Mouse (Mus musculus) heart, embryonic 12.5 days (tissue): ENCODE measurements around the gene Htra3. TPM values are rescaled to one million over a fixed set of nuclear protein-coding genes. Genes with fewer than 3 reads are reported as not detected.

Source experiments
- ATAC-seq: fragments of 200-750 bp; cut with Nextera tagmentation; 2 replicates; pipeline ENCODE4 v1.8.0; 2017; ENCODE audit warnings: moderate TSS enrichment, moderate library complexity; ENCODE audit not compliant: insufficient number of reproducible peaks, low FRiP score
- H3K27ac ChIP-seq: fragments of 300-500 bp; sonication (generic); 2 replicates; pipeline ENCODE4 v1.5.1; 2016; ENCODE audit warnings: mild to moderate bottlenecking, moderate library complexity; ENCODE audit not compliant: poor library complexity, severe bottlenecking
- H3K27me3 ChIP-seq: fragments of 300-500 bp; sonication (generic); replicated peaks from 2 replicates; pipeline ENCODE4 v1.6.1; 2016; ENCODE audit warnings: mild to moderate bottlenecking, moderate library complexity
- H3K36me3 ChIP-seq: fragments of 300-500 bp; sonication (generic); 2 replicates; pipeline ENCODE4 v1.6.1; 2016; ENCODE audit warnings: mild to moderate bottlenecking, moderate library complexity
- H3K4me1 ChIP-seq: fragments of 300-500 bp; sonication (generic); replicated peaks from 2 replicates; pipeline ENCODE4 v1.6.1; 2016; ENCODE audit warnings: mild to moderate bottlenecking
- H3K4me2 ChIP-seq: fragments of 300-500 bp; sonication (generic); 2 replicates; pipeline ENCODE4 v1.6.1; 2016; ENCODE audit warnings: mild to moderate bottlenecking, moderate library complexity
- H3K4me3 ChIP-seq: fragments of 300-500 bp; sonication (generic); 2 replicates; pipeline ENCODE4 v1.5.1; 2016; ENCODE audit warnings: mild to moderate bottlenecking
- H3K9ac ChIP-seq: fragments of 300-500 bp; sonication (generic); 2 replicates; pipeline ENCODE4 v1.6.1; 2016; ENCODE audit warnings: mild to moderate bottlenecking, moderate library complexity
- H3K9me3 ChIP-seq: fragments of 300-500 bp; sonication (generic); replicated peaks from 2 replicates; pipeline ENCODE4 v1.6.1; 2016; ENCODE audit warnings: mild to moderate bottlenecking, moderate library complexity
- WGBS: fragments of 180-500 bp; shearing (Covaris S2); methylation state at CpG from one replicate; pipeline ENCODE4 v1.1.7; 2016; 5-methylcytosine and 5-hydroxymethylcytosine counted together
- polyA plus RNA-seq: library from polyadenylated mRNA; unstranded; fragments of >200 nt; fragmentation: Nextera tagmentation; extraction: Ambion mirVana; gene quantifications from 2 replicates; pipeline ENCODE4 v1.2.1, GENCODE M21; 2016

Gene Htra3
- polyA plus RNA-seq, 1 experiment from 2014 or later = 4.3 TPM

DNA sequence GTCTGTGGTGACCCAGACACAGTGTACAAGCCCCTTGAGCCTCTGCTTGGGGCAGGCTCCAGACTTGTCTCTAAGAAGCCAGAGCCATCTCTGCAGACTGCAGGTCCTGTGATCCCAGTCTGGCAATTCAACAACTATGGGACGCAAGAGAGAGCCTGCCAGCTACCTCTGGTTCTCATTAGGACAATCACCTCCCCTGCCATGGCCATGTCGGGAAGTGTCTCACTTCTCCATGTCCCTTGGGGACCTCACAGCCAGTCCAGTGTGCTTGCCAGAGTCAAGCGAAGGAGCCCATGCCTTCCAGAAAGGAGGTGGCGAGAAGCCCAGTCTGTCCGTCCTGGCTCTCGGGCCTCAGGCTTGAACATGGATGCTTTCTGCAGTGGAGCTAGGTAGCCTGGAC is 46.7 kb downstream of the Htra3 start:
- no peak for ATAC-seq

DNA sequence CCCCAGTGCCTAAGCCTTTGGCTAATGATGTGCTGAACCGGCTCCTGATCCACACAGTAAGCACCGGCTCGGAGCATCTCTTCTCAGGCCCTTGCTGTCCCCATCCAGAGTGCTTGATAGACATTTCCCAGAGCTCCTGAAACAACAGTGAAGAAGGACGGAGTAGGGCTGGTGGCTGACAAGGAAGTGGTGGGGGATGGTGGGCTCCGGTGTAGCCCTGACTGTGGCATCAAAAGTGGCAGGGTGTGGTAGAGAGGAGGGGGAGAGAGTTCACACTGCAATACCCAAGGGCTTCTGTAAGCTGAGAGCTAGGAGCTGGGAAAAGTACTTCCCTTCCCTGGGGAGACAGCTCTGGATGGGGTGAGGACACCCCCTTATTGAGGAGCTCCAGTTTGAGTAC is 47.8 kb downstream of the Htra3 start:
- H3K9ac ChIP-seq = no peak overlapping the region
- peaks cover 32% of the 10 kb centered on the region for H3K27me3 ChIP-seq
- no peak overlapping the region for H3K4me3 ChIP-seq
- peaks cover 8% of the 10 kb centered on the region; the same call in 1 of the 2 replicates for H3K4me1 ChIP-seq
- H3K27ac ChIP-seq = no peak overlapping the region
- no peaks in the 10 kb centered on the region for H3K36me3 ChIP-seq
- no peaks in the 10 kb centered on the region for H3K9me3 ChIP-seq
- ATAC-seq = no peak
- WGBS = 29% methylated on average over 5 of the region's 5 CpGs
- no peak overlapping the region for H3K4me2 ChIP-seq

More for the DNA sequence above, 46.7 kb downstream of the Htra3 start:
- H3K4me1 ChIP-seq = peaks cover 8% of the 10 kb centered on the region; the same call in 1 of the 2 replicates
- 82% methylated on average over 6 of the region's 6 CpGs for WGBS
- no peaks in the 10 kb centered on the region for H3K9me3 ChIP-seq
- no peak overlapping the region for H3K27ac ChIP-seq
- no peak overlapping the region for H3K9ac ChIP-seq
- peaks cover 37% of the 10 kb centered on the region for H3K27me3 ChIP-seq
- no peak overlapping the region for H3K4me3 ChIP-seq
- no peaks in the 10 kb centered on the region for H3K36me3 ChIP-seq
- H3K4me2 ChIP-seq = no peak overlapping the region

DNA sequence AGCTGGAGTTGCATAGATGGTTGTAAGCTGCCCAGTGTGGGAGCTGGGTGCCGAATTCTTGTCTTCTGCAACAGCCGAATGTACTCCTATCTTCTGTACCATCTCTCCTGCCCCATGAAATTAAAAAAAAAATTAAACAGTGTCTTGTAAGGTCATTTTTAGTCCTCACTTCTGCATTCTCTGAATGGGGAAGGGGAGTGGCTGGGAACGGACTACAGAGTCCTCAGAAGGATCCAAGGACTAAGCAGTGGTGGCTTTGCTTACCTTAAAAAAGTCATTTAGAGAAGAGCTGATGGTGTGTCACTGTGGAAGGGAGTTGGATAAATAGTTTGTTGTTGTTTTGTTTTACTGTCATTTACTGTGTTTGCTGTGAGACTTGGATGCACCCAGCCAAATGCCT is 48.4 kb downstream of the Htra3 start:
- Histone ChIP-seq H3K27me3 (peaks cover 35% of the 10 kb centered on the region), H3K4me3 (no peak overlapping the region), H3K9ac (no peak overlapping the region), H3K4me1 (peaks cover 7% of the 10 kb centered on the region; the same call in 1 of the 2 replicates), H3K4me2 (no peak overlapping the region), H3K27ac (no peak overlapping the region), H3K9me3 (no peaks in the 10 kb centered on the region), H3K36me3 (no peaks in the 10 kb centered on the region)
- ATAC-seq = no peak
- 83% methylated on average over 3 of the region's 3 CpGs for WGBS

DNA sequence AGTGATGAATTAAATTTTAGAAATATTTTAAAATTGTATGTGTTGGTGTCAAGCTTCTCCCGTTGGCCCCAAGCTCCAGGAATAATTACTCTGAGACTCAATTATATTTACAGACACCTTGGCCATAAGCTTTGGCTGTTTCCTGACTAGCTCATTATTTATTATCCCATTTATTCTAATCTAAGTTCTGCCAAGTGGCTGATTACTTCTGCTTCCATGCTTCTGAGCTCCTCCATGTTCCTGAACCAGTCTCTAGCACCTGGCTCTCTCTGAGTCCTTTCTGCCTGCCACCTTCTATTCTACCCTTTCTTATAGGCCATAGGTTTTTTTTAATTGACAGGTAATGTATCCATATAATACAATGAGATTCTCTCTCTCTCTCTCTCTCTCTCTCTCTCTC is 48.9 kb downstream of the Htra3 start:
- H3K4me2 ChIP-seq = no peak overlapping the region
- WGBS = 84% methylated on average over 1 of the region's 1 CpGs

DNA sequence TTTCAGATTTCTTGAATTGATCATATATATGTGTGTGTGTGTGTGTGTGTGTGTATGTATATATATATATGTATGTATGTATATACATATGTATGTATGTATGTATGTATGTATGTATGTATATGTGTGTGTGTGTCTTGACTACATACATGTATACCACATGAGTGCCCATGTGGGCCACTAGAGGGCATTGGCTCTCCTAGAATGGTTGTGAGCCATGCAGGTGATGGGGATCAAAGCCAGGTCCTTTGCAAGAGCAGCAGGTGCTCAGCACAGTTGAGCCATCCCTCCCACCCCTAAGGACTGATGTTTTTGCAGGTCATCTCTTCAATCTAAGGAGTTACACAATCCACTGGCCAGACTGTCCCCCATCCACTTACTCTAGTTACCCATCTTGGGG is 50.2 kb downstream of the Htra3 start:
- Histone ChIP-seq H3K36me3 (no peaks in the 10 kb centered on the region), H3K4me2 (no peak overlapping the region), H3K27me3 (peaks cover 37% of the 10 kb centered on the region), H3K9me3 (no peaks in the 10 kb centered on the region), H3K9ac (no peak overlapping the region), H3K4me1 (no peaks in the 10 kb centered on the region), H3K27ac (no peak overlapping the region), H3K4me3 (no peak overlapping the region)
- no peak for ATAC-seq

More for the DNA sequence above, 48.9 kb downstream of the Htra3 start:
- no peaks in the 10 kb centered on the region for H3K9me3 ChIP-seq
- no peaks in the 10 kb centered on the region for H3K36me3 ChIP-seq
- no peak overlapping the region for H3K4me3 ChIP-seq
- H3K4me1 ChIP-seq = peaks cover 2% of the 10 kb centered on the region; the same call in 1 of the 2 replicates
- H3K27ac ChIP-seq = no peak overlapping the region
- no peak overlapping the region for H3K9ac ChIP-seq
- H3K27me3 ChIP-seq = peaks cover 37% of the 10 kb centered on the region
- no peak for ATAC-seq

DNA sequence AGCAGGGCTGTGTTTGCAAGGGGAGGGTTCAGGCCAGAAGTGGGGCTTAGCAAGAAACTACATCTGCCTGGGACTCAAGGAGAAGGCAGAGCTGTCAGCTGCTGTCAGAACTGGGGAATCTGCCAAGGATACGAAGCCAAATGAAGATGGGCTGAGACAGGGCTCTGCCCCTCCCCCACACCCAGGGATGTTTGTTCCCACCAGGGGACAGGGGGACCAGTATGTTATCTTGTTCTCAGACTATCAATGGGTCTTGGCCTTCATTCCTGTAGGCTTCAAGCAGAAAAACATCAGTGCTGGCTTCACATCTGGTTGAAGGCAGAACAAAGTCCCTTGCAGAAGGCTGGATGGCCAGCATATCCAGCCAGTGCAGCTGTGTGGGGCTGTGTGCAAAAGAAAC is 50.9 kb downstream of the Htra3 start:
- Histone ChIP-seq H3K4me3 (no peak overlapping the region), H3K27me3 (peaks cover 40% of the 10 kb centered on the region), H3K36me3 (no peaks in the 10 kb centered on the region), H3K9me3 (no peaks in the 10 kb centered on the region), H3K4me2 (no peak overlapping the region), H3K27ac (no peak overlapping the region), H3K4me1 (no peaks in the 10 kb centered on the region), H3K9ac (no peak overlapping the region)
- WGBS = 21% methylated on average over 1 of the region's 1 CpGs
- no peak for ATAC-seq

DNA sequence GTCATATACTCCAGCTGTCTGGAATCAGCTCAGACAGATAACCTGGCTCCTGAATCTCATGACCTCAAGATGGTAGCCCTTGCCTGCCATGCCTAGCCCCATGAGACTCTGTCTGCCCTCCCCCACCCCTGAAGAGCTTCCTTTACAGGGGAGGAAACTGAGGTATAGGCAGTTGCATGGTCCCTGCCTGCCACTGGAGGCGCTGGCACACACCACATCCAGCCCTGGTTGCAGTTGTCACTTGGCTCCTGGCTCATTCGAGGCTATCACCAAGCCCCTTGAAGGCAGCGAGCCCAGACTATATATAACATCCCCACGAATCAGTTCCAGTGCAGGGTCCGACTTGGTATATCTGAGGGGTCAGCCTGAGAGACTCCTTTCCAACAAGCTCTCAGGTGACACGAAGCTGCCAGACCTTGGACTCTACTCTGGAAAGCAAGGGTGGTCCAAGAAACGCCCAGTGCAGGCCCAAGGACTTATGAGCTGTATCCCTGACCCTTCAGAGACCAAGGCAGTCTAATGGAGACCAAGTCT is 52.2 kb downstream of the Htra3 start:
- no peak for ATAC-seq
- 42% methylated on average over 7 of the region's 7 CpGs for WGBS

DNA sequence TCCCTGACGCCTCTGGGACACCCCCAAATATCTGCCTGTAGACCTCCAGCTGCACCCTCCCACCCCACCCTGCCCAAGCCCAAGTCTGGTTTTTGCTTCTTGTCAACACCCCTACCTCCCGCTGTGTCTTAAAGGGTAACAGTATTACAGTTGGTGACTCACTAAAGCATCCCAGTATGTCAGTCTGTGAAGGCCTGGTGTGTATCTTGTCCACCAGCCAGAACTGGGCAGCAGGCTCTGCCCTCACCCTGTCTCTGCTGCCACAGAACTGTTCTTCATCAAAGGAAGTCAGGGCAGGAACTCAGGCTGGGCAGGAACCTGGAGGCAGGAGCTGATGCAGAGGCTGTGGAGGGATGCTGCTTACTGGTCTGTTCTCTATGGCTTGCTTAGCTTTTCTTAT is 53.2 kb downstream of the Htra3 start:
- H3K9ac ChIP-seq = no peak overlapping the region
- H3K4me1 ChIP-seq = peaks cover 7% of the 10 kb centered on the region
- 69% methylated on average over 2 of the region's 2 CpGs for WGBS
- no peak overlapping the region for H3K27ac ChIP-seq
- H3K27me3 ChIP-seq = peaks cover 26% of the 10 kb centered on the region
- H3K4me3 ChIP-seq = no peak overlapping the region
- no peak overlapping the region for H3K4me2 ChIP-seq
- H3K36me3 ChIP-seq = no peaks in the 10 kb centered on the region
- H3K9me3 ChIP-seq = no peaks in the 10 kb centered on the region
- ATAC-seq = no peak

More for the DNA sequence above, 52.2 kb downstream of the Htra3 start:
- no peaks in the 10 kb centered on the region for H3K36me3 ChIP-seq
- H3K27me3 ChIP-seq = peaks cover 32% of the 10 kb centered on the region
- H3K9me3 ChIP-seq = no peaks in the 10 kb centered on the region
- H3K4me3 ChIP-seq = no peak overlapping the region
- H3K4me1 ChIP-seq = no peaks in the 10 kb centered on the region
- no peak overlapping the region for H3K27ac ChIP-seq
- H3K9ac ChIP-seq = no peak overlapping the region
- no peak overlapping the region for H3K4me2 ChIP-seq

DNA sequence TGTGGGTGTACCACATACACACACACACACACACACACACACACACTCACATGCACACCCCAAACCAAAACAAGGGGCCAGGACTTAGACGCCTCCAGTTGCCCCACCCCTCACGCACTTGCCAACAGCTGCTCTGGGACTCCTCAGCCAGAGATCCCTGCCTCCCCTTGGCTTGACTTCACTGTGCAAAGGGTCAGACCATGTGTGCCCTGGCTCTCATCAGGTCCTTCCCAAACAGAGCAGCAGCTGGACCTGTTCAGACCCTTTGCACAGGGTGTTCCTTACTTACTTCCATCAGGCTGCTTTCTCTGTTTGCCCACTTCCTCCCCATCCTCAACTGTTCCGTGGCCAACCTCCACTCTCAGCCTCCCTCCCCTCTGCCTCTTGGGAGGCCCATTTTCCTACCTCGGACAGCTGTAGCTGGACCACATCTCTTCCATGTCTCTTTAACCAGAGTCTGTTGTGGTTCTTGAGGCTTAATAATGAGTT is 54.8 kb downstream of the Htra3 start:
- WGBS = 60% methylated on average over 4 of the region's 4 CpGs
- H3K27me3 ChIP-seq = peaks cover 26% of the 10 kb centered on the region
- no peak overlapping the region for H3K27ac ChIP-seq
- H3K9ac ChIP-seq = no peak overlapping the region
- peaks cover 17% of the 10 kb centered on the region for H3K4me1 ChIP-seq
- no peaks in the 10 kb centered on the region for H3K36me3 ChIP-seq
- no peak overlapping the region for H3K4me2 ChIP-seq
- H3K4me3 ChIP-seq = no peak overlapping the region
- no peak for ATAC-seq
- no peaks in the 10 kb centered on the region for H3K9me3 ChIP-seq

DNA sequence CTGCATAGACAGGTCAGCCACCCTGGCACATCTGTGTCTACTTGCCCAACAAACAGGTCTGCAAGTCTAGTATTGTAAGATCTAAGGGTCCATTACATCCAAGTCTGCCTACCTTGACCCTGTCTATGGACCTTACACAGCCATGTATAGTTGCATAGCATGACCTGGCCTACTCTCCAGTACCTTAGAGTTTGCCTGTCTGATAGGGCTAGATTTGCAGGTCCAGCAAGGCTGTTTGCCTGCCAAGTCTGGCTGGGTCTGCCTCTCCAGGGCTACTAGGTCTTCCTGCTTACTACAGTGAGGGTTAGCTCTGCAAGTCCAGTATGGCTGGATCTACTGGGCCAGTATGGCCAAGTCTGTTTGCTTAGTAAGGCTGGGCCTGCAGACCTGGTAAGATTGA is 55.8 kb downstream of the Htra3 start:
- Histone ChIP-seq H3K36me3 (no peaks in the 10 kb centered on the region), H3K4me1 (peaks cover 17% of the 10 kb centered on the region), H3K4me2 (no peak overlapping the region), H3K9me3 (no peaks in the 10 kb centered on the region), H3K9ac (no peak overlapping the region), H3K27ac (no peak overlapping the region), H3K27me3 (peaks cover 35% of the 10 kb centered on the region), H3K4me3 (no peak overlapping the region)
- ATAC-seq = no peak

DNA sequence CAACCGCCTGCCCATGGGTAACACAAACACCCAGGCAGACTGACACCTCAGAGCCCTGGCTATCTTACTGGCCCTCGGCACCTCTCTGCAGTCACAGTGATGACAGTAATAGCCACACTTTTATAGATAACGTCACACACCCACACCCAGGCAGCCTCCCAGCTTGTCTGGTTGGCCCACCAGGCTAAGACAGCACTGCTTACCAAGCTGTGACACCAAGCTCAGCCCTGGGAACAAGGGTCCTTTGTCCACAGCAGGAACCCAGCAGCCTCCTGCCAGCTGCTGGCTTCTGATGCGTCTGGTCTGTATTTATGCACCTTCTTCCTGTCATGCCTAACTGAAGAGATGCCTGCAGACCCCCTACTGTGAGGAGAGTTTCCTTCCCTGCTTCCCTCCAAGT is 58.5 kb downstream of the Htra3 start:
- Histone ChIP-seq H3K9ac (no peak overlapping the region), H3K27me3 (peaks cover 39% of the 10 kb centered on the region), H3K4me2 (no peak overlapping the region), H3K9me3 (no peaks in the 10 kb centered on the region), H3K4me1 (peaks cover 29% of the 10 kb centered on the region), H3K27ac (no peak overlapping the region), H3K4me3 (no peak overlapping the region), H3K36me3 (no peaks in the 10 kb centered on the region)
- ATAC-seq = peak; percentile 59
- 15% methylated on average over 4 of the region's 4 CpGs for WGBS

DNA sequence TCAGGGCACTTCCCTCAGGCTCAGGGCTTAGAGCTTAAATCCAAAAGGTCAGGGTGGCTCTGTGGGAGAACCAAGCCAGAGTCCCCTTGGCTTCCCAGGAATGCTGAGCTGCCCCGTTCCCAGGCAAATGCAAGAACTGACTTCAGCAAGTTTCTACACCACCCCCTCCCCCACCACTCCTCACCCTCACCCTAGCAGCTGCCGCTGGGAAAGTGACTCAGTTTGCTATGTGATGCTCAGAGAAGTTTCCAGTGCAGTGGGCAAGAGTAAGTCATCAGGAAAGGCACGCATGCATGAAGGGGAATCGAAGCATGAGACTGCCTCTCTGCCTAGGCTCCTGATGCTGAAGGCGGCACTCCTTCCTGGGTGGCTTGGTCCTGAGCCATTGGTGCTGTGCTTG is 62.6 kb downstream of the Htra3 start:
- H3K36me3 ChIP-seq = no peaks in the 10 kb centered on the region; the same call in 1 of the 2 replicates
- H3K27ac ChIP-seq = no peak overlapping the region
- ATAC-seq = no peak
- no peak overlapping the region for H3K4me3 ChIP-seq
- no peaks in the 10 kb centered on the region for H3K9me3 ChIP-seq
- no peak overlapping the region for H3K4me2 ChIP-seq
- 32% methylated on average over 5 of the region's 5 CpGs for WGBS
- H3K27me3 ChIP-seq = peaks cover 40% of the 10 kb centered on the region
- H3K9ac ChIP-seq = no peak overlapping the region
- peaks cover 28% of the 10 kb centered on the region for H3K4me1 ChIP-seq
